Comparison of ENCODE assay signal across 21 mouse cellular contexts in genomic region chr11:113484037-113484436, GRCm38 (mm10).
DNase-seq lines count a peak whose midpoint lies in the region; ATAC-seq and TF ChIP-seq lines count a peak whose summit lies in the region.
"Had no signal": no experiment of that assay in that cellular context is flagged by ENCODE, and none has a peak within 500 bp of the region (broad histone marks: within the 10 kb centered on the region; RNA-seq: fewer than 3 reads in every experiment).

No protein-coding gene starts in this region.

- H3K36me3 ChIP-seq in intestine, postnatal 0 days (ENCODE audit: control insufficient read depth, insufficient read depth) = no peaks in the 10 kb centered on the region
- H3K36me3 ChIP-seq in intestine, embryonic 15.5 days = no peaks in the 10 kb centered on the region
- no peaks in the 10 kb centered on the region for H3K36me3 ChIP-seq in lung, embryonic 14.5 days (ENCODE audit: insufficient read depth)
- H3K36me3 ChIP-seq in ES-Bruce4 (ENCODE audit: control insufficient read depth, insufficient read depth, low read length, poor library complexity, severe bottlenecking) = no peaks in the 10 kb centered on the region
- no peaks in the 10 kb centered on the region for H3K36me3 ChIP-seq in stomach, postnatal 0 days (ENCODE audit: control insufficient read depth, insufficient read depth, low read length)
- H3K36me3 ChIP-seq: embryonic facial prominence, embryonic 15.5 days; liver, embryonic 15.5 days; midbrain, embryonic 12.5 days had no signal

- no peak for DNase-seq in lung, embryonic 14.5 days
- DNase-seq in lung, postnatal 4 days = no peak
- DNase-seq in stomach, postnatal 0 days (ENCODE audit: low spot score) = no peak
- no peak for DNase-seq in heart, postnatal 36 days
- DNase-seq: cerebellum, postnatal 10 days; embryo, embryonic 11 days; gastrocnemius, postnatal 14 days; heart, postnatal 10 days; kidney, adult 11 months; layer of hippocampus, postnatal 36 days; left cerebral cortex, postnatal 4 days; lung, postnatal 36 days had no signal

- H3K9ac ChIP-seq in intestine, postnatal 0 days (ENCODE audit: low read depth, low read length) = no peak overlapping the region
- H3K9ac ChIP-seq in intestine, embryonic 15.5 days = no peak overlapping the region
- no peak overlapping the region for H3K9ac ChIP-seq in lung, embryonic 14.5 days
- no peak overlapping the region for H3K9ac ChIP-seq in ES-Bruce4 (ENCODE audit: low read depth, poor library complexity, severe bottlenecking)
- no peak overlapping the region for H3K9ac ChIP-seq in stomach, postnatal 0 days (ENCODE audit: low read length)
- H3K9ac ChIP-seq: embryonic facial prominence, embryonic 15.5 days; hindbrain, embryonic 14.5 days; liver, embryonic 15.5 days; midbrain, embryonic 12.5 days had no signal

- no peaks in the 10 kb centered on the region for H3K9me3 ChIP-seq in intestine, postnatal 0 days (ENCODE audit: control insufficient read depth)
- no peaks in the 10 kb centered on the region for H3K9me3 ChIP-seq in intestine, embryonic 15.5 days
- no peaks in the 10 kb centered on the region for H3K9me3 ChIP-seq in lung, embryonic 14.5 days (ENCODE audit: low read depth, low read length)
- no peaks in the 10 kb centered on the region for H3K9me3 ChIP-seq in ES-Bruce4 (replicated peaks; ENCODE audit: control insufficient read depth, insufficient read depth, low read length, poor library complexity, severe bottlenecking)
- H3K9me3 ChIP-seq in stomach, postnatal 0 days (ENCODE audit: control insufficient read depth, low read length) = no peaks in the 10 kb centered on the region
- H3K9me3 ChIP-seq: embryonic facial prominence, embryonic 15.5 days; liver, embryonic 15.5 days; midbrain, embryonic 12.5 days had no signal

- 0 out of 2 replicates have a peak overlapping the region, but pooled peaks have one; percentile 41 for H3K27ac ChIP-seq in intestine, postnatal 0 days (ENCODE audit: low read depth, low read length)
- no peak overlapping the region for H3K27ac ChIP-seq in intestine, embryonic 15.5 days
- H3K27ac ChIP-seq in lung, embryonic 14.5 days (ENCODE audit: low read depth) = no peak overlapping the region
- no peak overlapping the region for H3K27ac ChIP-seq in ES-Bruce4 (ENCODE audit: insufficient read depth, low read length)
- no peak overlapping the region for H3K27ac ChIP-seq in stomach, postnatal 0 days (replicated peaks)
- H3K27ac ChIP-seq: embryonic facial prominence, embryonic 15.5 days; hindbrain, embryonic 14.5 days; liver, embryonic 15.5 days; midbrain, embryonic 12.5 days had no signal

- H3K4me3 ChIP-seq in intestine, postnatal 0 days (ENCODE audit: low read depth, low read length) = no peak overlapping the region
- H3K4me3 ChIP-seq in intestine, embryonic 15.5 days (replicated peaks) = no peak overlapping the region
- no peak overlapping the region for H3K4me3 ChIP-seq in lung, embryonic 14.5 days (ENCODE audit: low read depth, low read length)
- no peak overlapping the region for H3K4me3 ChIP-seq in ES-Bruce4 (ENCODE audit: low read depth, low read length)
- no peak overlapping the region for H3K4me3 ChIP-seq in stomach, postnatal 0 days (ENCODE audit: low read depth, low read length)
- H3K4me3 ChIP-seq: embryonic facial prominence, embryonic 15.5 days; liver, embryonic 15.5 days; midbrain, embryonic 12.5 days; myocyte had no signal

- intact Hi-C loops in heart, postnatal 36 days (cut with DNase I) = no loop called here

- no peaks in the 10 kb centered on the region for H3K27me3 ChIP-seq in intestine, postnatal 0 days (replicated peaks; ENCODE audit: control insufficient read depth, insufficient read depth, low read length)
- no peaks in the 10 kb centered on the region for H3K27me3 ChIP-seq in intestine, embryonic 15.5 days (replicated peaks)
- H3K27me3 ChIP-seq in lung, embryonic 14.5 days (ENCODE audit: insufficient read depth, low read length) = no peaks in the 10 kb centered on the region
- no peaks in the 10 kb centered on the region for H3K27me3 ChIP-seq in ES-Bruce4 (ENCODE audit: control insufficient read depth, insufficient read depth, low read length, poor library complexity, severe bottlenecking)
- H3K27me3 ChIP-seq in stomach, postnatal 0 days (ENCODE audit: control insufficient read depth, insufficient read depth, low read length) = no peaks in the 10 kb centered on the region
- H3K27me3 ChIP-seq: embryonic facial prominence, embryonic 15.5 days; liver, embryonic 15.5 days; midbrain, embryonic 12.5 days; Patski had no signal

- TF ChIP-seq EP300 in ES-Bruce4 (IDR thresholded peaks at IDR 0.05; ENCODE audit: insufficient read depth, low read depth, low read length) = no peak
- TF ChIP-seq EP300 in stomach, postnatal 0 days (optimal IDR thresholded peaks at IDR 0.05) = no peak

- H3K4me1 ChIP-seq in intestine, postnatal 0 days (replicated peaks; ENCODE audit: control insufficient read depth, insufficient read depth, low read length) = peaks cover 4% of the 10 kb centered on the region; the same call in 1 of the 2 replicates
- H3K4me1 ChIP-seq in intestine, embryonic 15.5 days (replicated peaks) = peaks cover 8% of the 10 kb centered on the region; the same call in 1 of the 2 replicates
- H3K4me1 ChIP-seq in lung, embryonic 14.5 days (ENCODE audit: insufficient read depth) = no peaks in the 10 kb centered on the region
- H3K4me1 ChIP-seq in ES-Bruce4 (ENCODE audit: control insufficient read depth, insufficient read depth, low read length) = peaks cover 2% of the 10 kb centered on the region
- no peaks in the 10 kb centered on the region; the same call in 1 of the 2 replicates for H3K4me1 ChIP-seq in stomach, postnatal 0 days (replicated peaks; ENCODE audit: control insufficient read depth, insufficient read depth)
- H3K4me1 ChIP-seq: midbrain, embryonic 12.5 days had no signal

- TF ChIP-seq POLR2A in ES-Bruce4 (IDR thresholded peaks at IDR 0.05; ENCODE audit: insufficient read depth, low read length) = no peak

- 89% methylated on average over 10 of the region's 10 CpGs for WGBS in intestine, postnatal 0 days
- 86% methylated on average over 10 of the region's 10 CpGs for WGBS in intestine, embryonic 15.5 days
- 81% methylated on average over 10 of the region's 10 CpGs for WGBS in lung, embryonic 14.5 days
- 84% methylated on average over 10 of the region's 10 CpGs for WGBS in stomach, postnatal 0 days

- TF ChIP-seq CTCF in intestine, postnatal 0 days (IDR thresholded peaks at IDR 0.05; ENCODE audit: low read depth) = peak; percentile 49
- TF ChIP-seq CTCF in lung, embryonic 14.5 days (IDR thresholded peaks at IDR 0.05; ENCODE audit: low read depth) = peak; percentile 37; the same call in 1 of the 2 replicates
- peak; percentile 47 for TF ChIP-seq CTCF in ES-Bruce4 (IDR thresholded peaks at IDR 0.05; ENCODE audit: low read depth, low read length)
- TF ChIP-seq CTCF in stomach, postnatal 0 days (IDR thresholded peaks at IDR 0.05; ENCODE audit: low read depth) = peak; percentile 45

- no peak for ATAC-seq in intestine, postnatal 0 days
- ATAC-seq in intestine, embryonic 15.5 days = no peak
- no peak for ATAC-seq in lung, embryonic 14.5 days (ENCODE audit: insufficient read depth)
- ATAC-seq in stomach, postnatal 0 days (ENCODE audit: low FRiP score, low TSS enrichment) = no peak
- ATAC-seq: Patski had no signal

- no peak overlapping the region for H3K4me2 ChIP-seq in intestine, postnatal 0 days (replicated peaks; ENCODE audit: low read depth)
- H3K4me2 ChIP-seq in intestine, embryonic 15.5 days (replicated peaks) = no peak overlapping the region
- H3K4me2 ChIP-seq in lung, embryonic 14.5 days = no peak overlapping the region
- no peak overlapping the region for H3K4me2 ChIP-seq in stomach, postnatal 0 days (replicated peaks; ENCODE audit: low read depth)
- H3K4me2 ChIP-seq: embryonic facial prominence, embryonic 15.5 days; hindbrain, embryonic 14.5 days; liver, embryonic 15.5 days; midbrain, embryonic 12.5 days had no signal
